Mouse (Mus musculus) E14TG2a.4 (cell line): Measurements from ENCODE around the gene Ube2l3.
A peak's percentile ranks its signal among the peaks of the same experiment; 100 is the strongest.

Experiments used
- H3K27me3 ChIP-seq: 2 replicates; pipeline ENCODE4 v1.6.1; 2014; ENCODE audit warnings: low read length, control low read depth; ENCODE audit not compliant: insufficient read depth
- H3K36me3 ChIP-seq: 2 replicates; pipeline ENCODE4 v1.6.1; 2014; ENCODE audit warnings: low read length, control low read depth; ENCODE audit not compliant: insufficient read depth
- H3K4me1 ChIP-seq: replicated peaks from 2 replicates; pipeline ENCODE4 v1.6.1; 2014; ENCODE audit warnings: low read depth, low read length, control low read depth
- H3K4me3 ChIP-seq: replicated peaks from 2 replicates; pipeline ENCODE4 v1.5.1; 2014; ENCODE audit warnings: mild to moderate bottlenecking, low read length
- H3K9me3 ChIP-seq: 2 replicates; pipeline ENCODE4 v1.6.1; 2014; ENCODE audit warnings: low read length, control low read depth
- CTCF ChIP-seq: conservative IDR thresholded peaks from 2 replicates; pipeline ENCODE4 v1.5.1; 2014; ENCODE audit warnings: low read length
- NANOG ChIP-seq: IDR thresholded peaks from 2 replicates; pipeline ENCODE4 v1.6.1; 2014; ENCODE audit warnings: borderline replicate concordance, low read length, mixed read lengths
- POU5F1 ChIP-seq: IDR thresholded peaks from 2 replicates; pipeline ENCODE4 v1.6.1; 2014; ENCODE audit warnings: low read length, borderline replicate concordance

The Ube2l3 gene

GRCm38 (mm10) chr16:17209981-17210838, 7.8 kb upstream of the Ube2l3 start:
- H3K9me3 ChIP-seq, result no peaks in the 10 kb centered on the region
- TF ChIP-seq POU5F1, result no peak
- TF ChIP-seq CTCF, result peak; percentile 39
- peak overlapping the region; percentile 88 for H3K4me3 ChIP-seq
- H3K27me3 ChIP-seq, result peaks cover 55% of the 10 kb centered on the region
- H3K36me3 ChIP-seq, result peaks cover 29% of the 10 kb centered on the region
- H3K4me1 ChIP-seq, result peaks cover 44% of the 10 kb centered on the region

- H3K9me3 ChIP-seq, result no peaks in the 10 kb centered on the region
- H3K4me3 ChIP-seq, result peak overlapping the region; percentile 88
- TF ChIP-seq CTCF (no peak), NANOG (no peak), POU5F1 (no peak)
- peaks cover 39% of the 10 kb centered on the region for H3K4me1 ChIP-seq
- H3K27me3 ChIP-seq, result peaks cover 55% of the 10 kb centered on the region
- peaks cover 29% of the 10 kb centered on the region for H3K36me3 ChIP-seq
Measured at GRCm38 (mm10) chr16:17209404-17209960, 7.0 kb upstream of the Ube2l3 start.

GRCm38 (mm10) chr16:17208389-17209361, 6.2 kb upstream of the Ube2l3 start, which contains the start of gene Rimbp3:
TSS of gene Rimbp3 (plus strand) at chr16:17208603.
- TF ChIP-seq CTCF (peak; percentile 33), POU5F1 (no peak), NANOG (no peak)
- no peaks in the 10 kb centered on the region for H3K9me3 ChIP-seq
- peaks cover 32% of the 10 kb centered on the region for H3K4me1 ChIP-seq
- H3K4me3 ChIP-seq, result peak within 1 kb of the TSS; percentile 88
- H3K36me3 ChIP-seq, result peaks cover 29% of the 10 kb centered on the region
- peaks cover 55% of the 10 kb centered on the region for H3K27me3 ChIP-seq

- Histone ChIP-seq H3K4me3 (no peak overlapping the region), H3K36me3 (0 out of 2 replicates have a peak, but pooled peaks cover 1% of the 10 kb centered on the region), H3K4me1 (peaks cover 27% of the 10 kb centered on the region), H3K9me3 (no peaks in the 10 kb centered on the region), H3K27me3 (peaks cover 29% of the 10 kb centered on the region)
- TF ChIP-seq POU5F1 (no peak), CTCF (peak; percentile 58)
Measured at GRCm38 (mm10) chr16:17204990-17205389, 2.5 kb upstream of the Ube2l3 start.

GRCm38 (mm10) chr16:17201977-17202376, 472 bp downstream of the Ube2l3 start:
- H3K27me3 ChIP-seq, result peaks cover 9% of the 10 kb centered on the region
- H3K36me3 ChIP-seq, result peaks cover 23% of the 10 kb centered on the region
- peaks cover 40% of the 10 kb centered on the region for H3K4me1 ChIP-seq

GRCm38 (mm10) chr16:17200953-17201707, 1.3 kb downstream of the Ube2l3 start:
- Histone ChIP-seq H3K4me1 (peaks cover 47% of the 10 kb centered on the region), H3K4me3 (peak overlapping the region; percentile 98), H3K27me3 (peaks cover 2% of the 10 kb centered on the region), H3K9me3 (no peaks in the 10 kb centered on the region), H3K36me3 (peaks cover 29% of the 10 kb centered on the region)
- TF ChIP-seq POU5F1, result no peak
- TF ChIP-seq NANOG, result no peak
- no peak for TF ChIP-seq CTCF

More at GRCm38 (mm10) chr16:17201977-17202376, 472 bp downstream of the Ube2l3 start:
- no peaks in the 10 kb centered on the region for H3K9me3 ChIP-seq
- TF ChIP-seq POU5F1 (no peak), CTCF (no peak), NANOG (no peak)
- H3K4me3 ChIP-seq, result peak overlapping the region; percentile 98

- Histone ChIP-seq H3K36me3 (peaks cover 34% of the 10 kb centered on the region), H3K27me3 (no peaks in the 10 kb centered on the region), H3K4me3 (peak overlapping the region; percentile 98), H3K4me1 (peaks cover 55% of the 10 kb centered on the region), H3K9me3 (no peaks in the 10 kb centered on the region)
- TF ChIP-seq POU5F1 (no peak), NANOG (no peak), CTCF (no peak)
Measured at GRCm38 (mm10) chr16:17200121-17200952, 2.1 kb downstream of the Ube2l3 start.
